ENCODE assay signal across 25 mouse cellular contexts in the genomic region with DNA sequence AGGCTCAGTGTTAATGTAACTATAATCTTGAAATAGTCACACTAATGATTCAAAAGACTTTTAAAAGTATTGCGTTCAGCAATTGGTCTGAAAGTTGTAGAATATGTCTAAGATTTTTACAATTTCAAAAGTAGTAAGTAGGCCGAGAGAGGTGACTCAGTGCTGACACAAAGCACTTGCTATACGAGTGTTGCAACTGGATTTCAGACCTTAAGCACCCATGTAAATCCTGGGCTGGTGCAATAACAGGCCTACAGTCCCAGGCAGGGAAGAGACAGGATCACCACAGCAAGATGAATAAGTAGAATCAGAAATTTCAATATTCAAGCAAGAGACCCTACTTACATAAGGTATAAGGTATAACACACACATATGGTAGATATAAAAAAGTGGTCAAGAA. TPM values are rescaled to one million over a fixed set of nuclear protein-coding genes. Genes with fewer than 3 reads are reported as not detected.
"Had no signal": no experiment of that assay in that cellular context is flagged by ENCODE, and none has a peak within 500 bp of the region (broad histone marks: within the 10 kb centered on the region; RNA-seq: fewer than 3 reads in every experiment).

No protein-coding gene starts in this region.

- ATAC-seq: hindbrain, postnatal 0 days; intestine, embryonic 16.5 days had no signal

- H3K4me2 ChIP-seq: heart, embryonic 12.5 days; hindbrain, embryonic 12.5 days; hindbrain, embryonic 14.5 days; limb, embryonic 12.5 days; liver, embryonic 11.5 days had no signal

- H3K4me3 ChIP-seq: heart, embryonic 10.5 days; heart, embryonic 12.5 days; hindbrain, embryonic 10.5 days; hindbrain, embryonic 12.5 days; layer of hippocampus, adult 2 months; left cerebral cortex, adult 2 months; limb, embryonic 10.5 days; limb, embryonic 12.5 days had no signal

- H3K27ac ChIP-seq: heart, embryonic 10.5 days; hindbrain, embryonic 10.5 days; hindbrain, embryonic 12.5 days; hindbrain, embryonic 14.5 days; hindbrain, postnatal 0 days; layer of hippocampus, adult 2 months; left cerebral cortex, adult 2 months; limb, embryonic 10.5 days; limb, embryonic 12.5 days; liver, embryonic 14.5 days had no signal

- H3K36me3 ChIP-seq: heart, embryonic 10.5 days; heart, embryonic 12.5 days; hindbrain, embryonic 10.5 days; hindbrain, embryonic 12.5 days; limb, embryonic 10.5 days; limb, embryonic 12.5 days had no signal

- H3K9ac ChIP-seq: heart, embryonic 12.5 days; hindbrain, embryonic 12.5 days; hindbrain, embryonic 14.5 days; limb, embryonic 12.5 days; liver, embryonic 14.5 days had no signal

- DNase-seq: gastrocnemius, postnatal 14 days; heart, adult 18-20 months; heart, postnatal 10 days; heart, postnatal 4 days; kidney, adult 18-20 months; kidney, adult 8-10 months; kidney, postnatal 10 days; kidney, postnatal 25 days; kidney, postnatal 4 days; liver had no signal

- H3K9me3 ChIP-seq: heart, embryonic 10.5 days; heart, embryonic 12.5 days; hindbrain, embryonic 10.5 days; hindbrain, embryonic 12.5 days; limb, embryonic 10.5 days; limb, embryonic 12.5 days had no signal

- H3K27me3 ChIP-seq: heart, embryonic 12.5 days; hindbrain, embryonic 12.5 days had no signal

- H3K4me1 ChIP-seq: heart, embryonic 10.5 days; heart, embryonic 12.5 days; hindbrain, embryonic 12.5 days had no signal

RNA-seq across cellular contexts. Expression of gene Wnt16, which starts 10.1 kb away (rescaled TPM):
- total RNA-seq: granulocyte monocyte progenitor cell, adult 5-6 weeks had no signal
- polyA plus RNA-seq: liver, embryonic 16.5 days had no signal
